Mouse (Mus musculus) small intestine, adult 2 months (tissue): ENCODE data around the gene Vgll4.

Experiments
- CTCF ChIP-seq: fragments of 200-500 bp; IDR thresholded peaks from 2 replicates; pipeline ENCODE4 v1.5.1; 2012; ENCODE audit warnings: low read depth, mild to moderate bottlenecking, control low read depth, inconsistent platforms, low read length, moderate library complexity, mixed read lengths; ENCODE audit not compliant: insufficient replicate concordance, insufficient read length; ENCODE audit errors: extremely low read depth
- POLR2A ChIP-seq: fragments of 200-500 bp; IDR thresholded peaks from 2 replicates; pipeline ENCODE4 v1.6.1; 2012; ENCODE audit warnings: low read depth, mild to moderate bottlenecking, control low read depth, inconsistent platforms, low read length, moderate library complexity

DNA sequence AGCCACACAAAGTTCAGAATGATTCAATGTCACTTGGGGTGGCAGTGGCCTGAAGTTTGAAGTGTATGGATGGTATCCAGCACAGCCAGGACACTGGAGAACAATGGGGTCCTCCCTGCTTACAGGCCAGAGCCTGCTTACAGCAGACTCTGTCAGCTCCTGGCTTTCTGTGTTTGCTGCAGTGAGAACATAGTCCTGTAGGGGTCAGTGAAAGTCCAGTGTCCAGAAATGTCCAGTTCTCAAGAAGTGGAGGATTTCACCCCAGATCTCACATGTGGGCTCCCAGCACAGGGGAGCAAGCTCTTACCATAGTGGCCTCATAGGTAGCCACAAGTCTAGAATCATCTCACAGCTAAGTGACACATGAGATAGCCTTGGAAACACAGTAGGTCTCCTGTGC, 40.4 kb downstream of the Vgll4 start:
- TF ChIP-seq POLR2A (no peak), CTCF (peak; percentile 67; the same call in 1 of the 2 replicates)
